9 mouse cellular contexts compared by ENCODE assay signal in genomic region chr6:126500088-126500487, GRCm38 (mm10). TPM values are rescaled to one million over a fixed set of nuclear protein-coding genes. Genes with fewer than 3 reads are reported as not detected.
DNase-seq lines count a peak whose midpoint lies in the region; ATAC-seq and TF ChIP-seq lines count a peak whose summit lies in the region.
"Had no signal": no experiment of that assay in that cellular context is flagged by ENCODE, and none has a peak within 500 bp of the region (broad histone marks: within the 10 kb centered on the region; RNA-seq: fewer than 3 reads in every experiment).

No protein-coding gene starts in this region.

- H3K36me3 ChIP-seq in heart, embryonic 11.5 days (ENCODE audit: control insufficient read depth, insufficient read depth, low read length), result no peaks in the 10 kb centered on the region
- H3K36me3 ChIP-seq in midbrain, postnatal 0 days (ENCODE audit: insufficient read depth, low read length), result no peaks in the 10 kb centered on the region
- no peaks in the 10 kb centered on the region for H3K36me3 ChIP-seq in splenic B cell, adult 2 months (ENCODE audit: control insufficient read depth, insufficient read depth, low read length, poor library complexity, severe bottlenecking)
- H3K36me3 ChIP-seq: G1E had no signal

- H3K4me1 ChIP-seq in heart, embryonic 11.5 days (ENCODE audit: control insufficient read depth, insufficient read depth, low read length), result peaks cover 6% of the 10 kb centered on the region
- peaks cover 10% of the 10 kb centered on the region; the same call in 1 of the 2 replicates for H3K4me1 ChIP-seq in midbrain, postnatal 0 days (ENCODE audit: insufficient read depth, low read length)

- no peak overlapping the region for H3K9ac ChIP-seq in heart, embryonic 11.5 days (ENCODE audit: low read depth, low read length)
- H3K9ac ChIP-seq in midbrain, postnatal 0 days (replicated peaks; ENCODE audit: low read length, poor library complexity, severe bottlenecking), result no peak overlapping the region

- no peak overlapping the region for H3K4me2 ChIP-seq in heart, embryonic 11.5 days
- no peak overlapping the region for H3K4me2 ChIP-seq in midbrain, postnatal 0 days (ENCODE audit: low read depth, low read length, poor library complexity, severe bottlenecking)

- H3K27ac ChIP-seq in heart, embryonic 11.5 days (ENCODE audit: low read depth, low read length), result no peak overlapping the region
- no peak overlapping the region for H3K27ac ChIP-seq in gastrocnemius, adult 2 months
- no peak overlapping the region for H3K27ac ChIP-seq in midbrain, postnatal 0 days (ENCODE audit: low read depth, low read length)

- peak; percentile 91 for TF ChIP-seq CTCF in gastrocnemius, adult 2 months (IDR thresholded peaks at IDR 0.05)
- TF ChIP-seq CTCF in midbrain, postnatal 0 days (IDR thresholded peaks at IDR 0.05), result peak; percentile 97

- H3K9me3 ChIP-seq in heart, embryonic 11.5 days (replicated peaks; ENCODE audit: control insufficient read depth, low read length), result no peaks in the 10 kb centered on the region
- H3K9me3 ChIP-seq in midbrain, postnatal 0 days (ENCODE audit: low read length), result no peaks in the 10 kb centered on the region

- WGBS in heart, embryonic 11.5 days (ENCODE audit: insufficient replicate concordance), result 16% methylated on average over 8 of the region's 8 CpGs
- 16% methylated on average over 8 of the region's 8 CpGs for WGBS in midbrain, postnatal 0 days

- no peak overlapping the region for H3K4me3 ChIP-seq in heart, embryonic 11.5 days (ENCODE audit: low read depth, low read length)
- H3K4me3 ChIP-seq in gastrocnemius, adult 2 months, result no peak overlapping the region
- H3K4me3 ChIP-seq in midbrain, postnatal 0 days (ENCODE audit: low read depth, low read length), result no peak overlapping the region

- peak; percentile 68 to 94 for DNase-seq in heart, adult 18-20 months
- DNase-seq in cerebellum, postnatal 36 days, result peak; percentile 86 to 91
- peak; percentile 77 for DNase-seq in gastrocnemius, adult 2 months
- peak; percentile 43 for DNase-seq in kidney, adult 11 months
- DNase-seq in left cerebral cortex, postnatal 25 days (ENCODE audit: low spot score in 2 of 2), result peak; percentile 81 to 84
- peak; percentile 73 for DNase-seq in midbrain, postnatal 0 days (ENCODE audit: low spot score)
- peak; percentile 36 for DNase-seq in splenic B cell, adult 2 months (ENCODE audit: low read depth, low spot score)

- intact Hi-C loops in gastrocnemius, adult 2 months (cut with DNase I), result loop anchor here (1.0 to 5.0 kb wide), 2 partner anchors 52 to 202 kb away; no protein-coding TSS in a partner anchor
- intact Hi-C loops in left cerebral cortex, postnatal 25 days (cut with DNase I), result loop anchor here (1.0 to 10.0 kb wide), 3 partner anchors 53 to 435 kb away; partner anchors contain the start of genes D6Wsu163e and Rad51ap1

- ATAC-seq in heart, embryonic 11.5 days (replicated peaks; ENCODE audit: insufficient number of reproducible peaks, low FRiP score, low TSS enrichment), result no peak
- no peak for ATAC-seq in midbrain, postnatal 0 days (ENCODE audit: low FRiP score)

- no peaks in the 10 kb centered on the region for H3K27me3 ChIP-seq in heart, embryonic 11.5 days (ENCODE audit: control insufficient read depth, insufficient read depth, low read length)
- no peaks in the 10 kb centered on the region; the same call in 1 of the 2 replicates for H3K27me3 ChIP-seq in midbrain, postnatal 0 days (ENCODE audit: insufficient read depth, low read length)
- no peaks in the 10 kb centered on the region for H3K27me3 ChIP-seq in splenic B cell, adult 2 months (ENCODE audit: control insufficient read depth, insufficient read depth, low read length, poor library complexity, severe bottlenecking)

RNA-seq across cellular contexts. Expression of gene Kcna5, which starts 35.1 kb away (rescaled TPM):
- total RNA-seq in heart, adult 18-20 months (2021), result 10 to 100 TPM; 18.3 to 22.4 TPM
- polyA plus RNA-seq in heart, embryonic 11.5 days (2014; fragmentation: Nextera tagmentation; extraction: Ambion mirVana), result 8.9 and 13.7 TPM in 2 replicates
- 10 to 100 TPM in 1 of 2 experiments, 1 to 10 TPM in 1; 3.8 to 10.3 TPM for total RNA-seq in gastrocnemius, adult 2 months (2021)
- total RNA-seq in left cerebral cortex, postnatal 25 days (2021), result 1 to 10 TPM; 3.2 to 7.8 TPM
- 4.9 and 5.3 TPM in 2 replicates for total RNA-seq in midbrain, postnatal 0 days (2014; rRNA removed)
- 3.8 and 4.9 TPM in 2 replicates for polyA plus RNA-seq in midbrain, postnatal 0 days (2015; fragmentation: Nextera tagmentation; extraction: Ambion mirVana)
- total RNA-seq: G1E had no signal
- polyA plus RNA-seq: G1E had no signal

Comparison
In these comparisons a context has a peak if more than half of its experiments do, and no peak if none do; other contexts are left out.
1. DNase-seq: peak in every context shown above with its lines; median percentile 88 in cerebellum, postnatal 36 days; 82 in left cerebral cortex, postnatal 25 days; 81 in heart, adult 18-20 months; 77 in gastrocnemius, adult 2 months; 73 in midbrain, postnatal 0 days; 43 in kidney, adult 11 months; 36 in splenic B cell, adult 2 months.